Mouse (Mus musculus): Measurements from ENCODE around the gene Hoxb5.

Hoxb5 gene

GRCm38 (mm10) chr11:96287411-96287810 lies 15.7 kb upstream of the Hoxb5 start:
- DNase-seq (ENCODE audit: low read depth, low spot score) = no peak

- DNase-seq (ENCODE audit: low read depth, low spot score) = no peak
Measured at GRCm38 (mm10) chr11:96288455-96289221, 14.5 kb upstream of the Hoxb5 start.

GRCm38 (mm10) chr11:96289293-96289692 lies 13.8 kb upstream of the Hoxb5 start:
- DNase-seq (ENCODE audit: low read depth, low spot score) = no peak

GRCm38 (mm10) chr11:96289837-96290236 lies 13.3 kb upstream of the Hoxb5 start:
- no peak for DNase-seq (ENCODE audit: low read depth, low spot score)

GRCm38 (mm10) chr11:96290705-96291355 lies 12.3 kb upstream of the Hoxb5 start:
- no peak for DNase-seq (ENCODE audit: low read depth, low spot score)

GRCm38 (mm10) chr11:96291681-96292564 lies 11.2 kb upstream of the Hoxb5 start, which contains the start of gene Hoxb6:
Hoxb6 (plus strand) TSS chr11:96292476.
- DNase-seq (ENCODE audit: low read depth, low spot score) = no peak

GRCm38 (mm10) chr11:96292565-96293301 lies 10.4 kb upstream of the Hoxb5 start:
- DNase-seq (ENCODE audit: low read depth, low spot score) = no peak

GRCm38 (mm10) chr11:96293302-96293921 lies 9.7 kb upstream of the Hoxb5 start:
- no peak for DNase-seq (ENCODE audit: low read depth, low spot score)

- peak; percentile 75 for DNase-seq (ENCODE audit: low read depth, low spot score)
Measured at GRCm38 (mm10) chr11:96294245-96295091, 8.7 kb upstream of the Hoxb5 start.

GRCm38 (mm10) chr11:96295092-96295835 lies 7.9 kb upstream of the Hoxb5 start:
- DNase-seq (ENCODE audit: low read depth, low spot score) = no peak

GRCm38 (mm10) chr11:96296997-96297396 lies 6.1 kb upstream of the Hoxb5 start:
- no peak for DNase-seq (ENCODE audit: low read depth, low spot score)

GRCm38 (mm10) chr11:96297428-96297827 lies 5.7 kb upstream of the Hoxb5 start:
- no peak for DNase-seq (ENCODE audit: low read depth, low spot score)

- DNase-seq (ENCODE audit: low read depth, low spot score) = no peak
Measured at GRCm38 (mm10) chr11:96297968-96298635, 5.0 kb upstream of the Hoxb5 start.

- DNase-seq (ENCODE audit: low read depth, low spot score) = no peak
Measured at GRCm38 (mm10) chr11:96298895-96299667, 4.1 kb upstream of the Hoxb5 start.

GRCm38 (mm10) chr11:96299781-96300180 lies 3.4 kb upstream of the Hoxb5 start:
- no peak for DNase-seq (ENCODE audit: low read depth, low spot score)

- DNase-seq (ENCODE audit: low read depth, low spot score) = no peak
Measured at GRCm38 (mm10) chr11:96300354-96301063, 2.6 kb upstream of the Hoxb5 start.

GRCm38 (mm10) chr11:96301064-96301431 lies 2.1 kb upstream of the Hoxb5 start:
- no peak for DNase-seq (ENCODE audit: low read depth, low spot score)
